In the genomic region with DNA sequence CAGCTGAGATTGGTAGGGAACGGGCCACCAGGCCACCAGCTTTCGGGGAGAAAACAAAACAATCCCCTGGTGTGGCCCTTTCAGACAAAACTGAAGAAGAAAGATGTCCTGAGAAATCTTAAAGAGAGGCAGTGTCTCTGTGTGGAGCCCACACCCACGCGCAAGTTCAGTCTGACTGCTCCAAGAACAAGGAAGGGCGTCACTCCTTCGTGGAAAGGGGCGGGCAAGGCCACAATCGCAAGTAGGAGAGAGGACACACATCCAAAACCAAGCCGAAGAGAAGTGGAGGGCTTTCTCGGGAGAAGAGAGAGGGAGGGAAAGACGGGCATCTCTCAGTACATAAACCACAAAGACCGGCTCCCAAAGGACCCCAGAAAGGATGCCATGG, we compare ENCODE assay signal across 8 mouse cellular contexts. TPM values are rescaled to one million over a fixed set of nuclear protein-coding genes. Genes with fewer than 3 reads are reported as not detected.
DNase-seq lines count a peak whose midpoint lies in the region; ATAC-seq and TF ChIP-seq lines count a peak whose summit lies in the region.

No protein-coding gene starts in this region.

- peak overlapping the region; percentile 82 for H3K9ac ChIP-seq in kidney, embryonic 16.5 days (replicated peaks; ENCODE audit: low read length)
- peak overlapping the region; percentile 83 for H3K9ac ChIP-seq in embryonic facial prominence, embryonic 14.5 days (ENCODE audit: low read depth, low read length)
- peak overlapping the region; percentile 81 for H3K9ac ChIP-seq in lung, embryonic 16.5 days (ENCODE audit: low read length)
- H3K9ac ChIP-seq in stomach, postnatal 0 days (ENCODE audit: low read length) = peak overlapping the region; percentile 83

- TF ChIP-seq CTCF in stomach, postnatal 0 days (IDR thresholded peaks at IDR 0.05; ENCODE audit: low read depth) = no peak

- H3K4me1 ChIP-seq in kidney, embryonic 16.5 days (ENCODE audit: insufficient read depth, low read length) = peaks cover 50% of the 10 kb centered on the region
- peaks cover 51% of the 10 kb centered on the region for H3K4me1 ChIP-seq in embryonic facial prominence, embryonic 14.5 days (ENCODE audit: control insufficient read depth, insufficient read depth, low read length)
- H3K4me1 ChIP-seq in hindbrain, embryonic 10.5 days (replicated peaks) = peaks cover 62% of the 10 kb centered on the region
- peaks cover 47% of the 10 kb centered on the region for H3K4me1 ChIP-seq in lung, embryonic 16.5 days (replicated peaks; ENCODE audit: control insufficient read depth, insufficient read depth, low read length)
- peaks cover 29% of the 10 kb centered on the region for H3K4me1 ChIP-seq in stomach, postnatal 0 days (replicated peaks; ENCODE audit: control insufficient read depth, insufficient read depth)

- no peak for DNase-seq in kidney, adult 18-20 months
- DNase-seq in embryonic facial prominence, embryonic 14.5 days (ENCODE audit: low spot score) = peak; percentile 43
- no peak for DNase-seq in hindbrain, embryonic 10.5 days (ENCODE audit: low spot score)
- DNase-seq in stomach, postnatal 0 days (ENCODE audit: low spot score) = no peak
- no peak for DNase-seq in cerebellum, postnatal 25 days

- ATAC-seq in kidney, embryonic 16.5 days (ENCODE audit: low FRiP score, low TSS enrichment) = no peak
- ATAC-seq in embryonic facial prominence, embryonic 14.5 days (ENCODE audit: low read depth) = no peak
- no peak for ATAC-seq in lung, embryonic 16.5 days (ENCODE audit: low read depth)
- peak; percentile 22; the same call in 1 of the 2 replicates for ATAC-seq in stomach, postnatal 0 days (ENCODE audit: low FRiP score, low TSS enrichment)
- no peak for ATAC-seq in granulocyte monocyte progenitor cell, adult 5-6 weeks (replicated peaks; ENCODE audit: poor library complexity, severe bottlenecking)

- no peaks in the 10 kb centered on the region for H3K36me3 ChIP-seq in kidney, embryonic 16.5 days (ENCODE audit: insufficient read depth, low read length)
- H3K36me3 ChIP-seq in embryonic facial prominence, embryonic 14.5 days (ENCODE audit: control insufficient read depth, insufficient read depth, low read length) = no peaks in the 10 kb centered on the region
- no peaks in the 10 kb centered on the region for H3K36me3 ChIP-seq in hindbrain, embryonic 10.5 days
- no peaks in the 10 kb centered on the region for H3K36me3 ChIP-seq in lung, embryonic 16.5 days (ENCODE audit: control insufficient read depth, insufficient read depth, low read length)
- no peaks in the 10 kb centered on the region for H3K36me3 ChIP-seq in stomach, postnatal 0 days (ENCODE audit: control insufficient read depth, insufficient read depth, low read length)

- 20% methylated on average over 12 of the region's 12 CpGs for WGBS in kidney, embryonic 16.5 days
- whole genome bisulfite sequencing in embryonic facial prominence, embryonic 14.5 days = 14% methylated on average over 12 of the region's 12 CpGs
- WGBS in hindbrain, embryonic 10.5 days = 17% methylated on average over 12 of the region's 12 CpGs
- WGBS in lung, embryonic 16.5 days = 15% methylated on average over 12 of the region's 12 CpGs
- WGBS in stomach, postnatal 0 days = 11% methylated on average over 12 of the region's 12 CpGs

- H3K27me3 ChIP-seq in kidney, embryonic 16.5 days (ENCODE audit: insufficient read depth, low read length) = no peaks in the 10 kb centered on the region
- no peaks in the 10 kb centered on the region for H3K27me3 ChIP-seq in embryonic facial prominence, embryonic 14.5 days (replicated peaks; ENCODE audit: control insufficient read depth, insufficient read depth, low read length)
- H3K27me3 ChIP-seq in hindbrain, embryonic 10.5 days (ENCODE audit: insufficient read depth, poor library complexity, severe bottlenecking) = peaks cover 47% of the 10 kb centered on the region
- no peaks in the 10 kb centered on the region for H3K27me3 ChIP-seq in lung, embryonic 16.5 days (ENCODE audit: control insufficient read depth, insufficient read depth, low read depth, low read length)
- no peaks in the 10 kb centered on the region for H3K27me3 ChIP-seq in stomach, postnatal 0 days (ENCODE audit: control insufficient read depth, insufficient read depth, low read length)

- H3K9me3 ChIP-seq in kidney, embryonic 16.5 days (ENCODE audit: low read length) = no peaks in the 10 kb centered on the region
- H3K9me3 ChIP-seq in embryonic facial prominence, embryonic 14.5 days (ENCODE audit: control insufficient read depth, low read length) = no peaks in the 10 kb centered on the region
- H3K9me3 ChIP-seq in hindbrain, embryonic 10.5 days = no peaks in the 10 kb centered on the region
- no peaks in the 10 kb centered on the region for H3K9me3 ChIP-seq in lung, embryonic 16.5 days (ENCODE audit: control insufficient read depth, low read length)
- no peaks in the 10 kb centered on the region for H3K9me3 ChIP-seq in stomach, postnatal 0 days (ENCODE audit: control insufficient read depth, low read length)

- peak overlapping the region; percentile 91 for H3K27ac ChIP-seq in kidney, embryonic 16.5 days (ENCODE audit: low read length)
- peak overlapping the region; percentile 100 for H3K27ac ChIP-seq in embryonic facial prominence, embryonic 14.5 days (replicated peaks; ENCODE audit: low read depth, low read length)
- H3K27ac ChIP-seq in hindbrain, embryonic 10.5 days = peak overlapping the region; percentile 84; the same call in 1 of the 2 replicates
- H3K27ac ChIP-seq in lung, embryonic 16.5 days (ENCODE audit: low read length) = peak overlapping the region; percentile 94
- H3K27ac ChIP-seq in stomach, postnatal 0 days (replicated peaks) = peak overlapping the region; percentile 99

- H3K4me3 ChIP-seq in kidney, embryonic 16.5 days (ENCODE audit: low read length) = peak overlapping the region; percentile 58
- peak overlapping the region; percentile 49 for H3K4me3 ChIP-seq in embryonic facial prominence, embryonic 14.5 days (ENCODE audit: low read depth, low read length)
- peak overlapping the region; percentile 63 for H3K4me3 ChIP-seq in hindbrain, embryonic 10.5 days
- H3K4me3 ChIP-seq in lung, embryonic 16.5 days (ENCODE audit: low read length) = peak overlapping the region; percentile 62
- H3K4me3 ChIP-seq in stomach, postnatal 0 days (ENCODE audit: low read depth, low read length) = peak overlapping the region; percentile 53

- H3K4me2 ChIP-seq in kidney, embryonic 16.5 days (replicated peaks; ENCODE audit: low read depth, low read length) = peak overlapping the region; percentile 92
- peak overlapping the region; percentile 91 for H3K4me2 ChIP-seq in embryonic facial prominence, embryonic 14.5 days (ENCODE audit: low read depth, low read length)
- peak overlapping the region; percentile 91 for H3K4me2 ChIP-seq in lung, embryonic 16.5 days (ENCODE audit: low read depth, low read length)
- peak overlapping the region; percentile 91 for H3K4me2 ChIP-seq in stomach, postnatal 0 days (replicated peaks; ENCODE audit: low read depth)

- no peak for TF ChIP-seq EP300 in stomach, postnatal 0 days (optimal IDR thresholded peaks at IDR 0.05)

RNA-seq across cellular contexts. Expression of a gene that starts 27.7 kb away (rescaled TPM):
- polyA plus RNA-seq in kidney, embryonic 16.5 days (2015; fragmentation: Nextera tagmentation; extraction: Ambion mirVana) = 16.5 and 18.4 TPM in 2 replicates
- polyA plus RNA-seq in embryonic facial prominence, embryonic 14.5 days (2014; fragmentation: Nextera tagmentation; extraction: Ambion mirVana) = 16.7 and 20.6 TPM in 2 replicates
- polyA plus RNA-seq in hindbrain, embryonic 10.5 days (2016; fragmentation: Nextera tagmentation; extraction: Ambion mirVana) = 15.4 and 19.5 TPM in 2 replicates
- 13.8 and 14.0 TPM in 2 replicates for polyA plus RNA-seq in lung, embryonic 16.5 days (2015; fragmentation: Nextera tagmentation; extraction: Ambion mirVana)
- 9.1 and 10.3 TPM in 2 replicates for polyA plus RNA-seq in stomach, postnatal 0 days (2015; fragmentation: Nextera tagmentation; extraction: Ambion mirVana)
- total RNA-seq in granulocyte monocyte progenitor cell, adult 5-6 weeks (2014; fragmentation: Nextera tagmentation) = 19.0 and 20.2 TPM in 2 replicates
- 12.8 and 15.7 TPM in 2 replicates for total RNA-seq in granulocyte monocyte progenitor cell, adult 5-6 weeks (2017)

RNA-seq across cellular contexts. Expression of a gene that starts 49.7 kb away (rescaled TPM):
- polyA plus RNA-seq in kidney, embryonic 16.5 days (2015; fragmentation: Nextera tagmentation; extraction: Ambion mirVana) = 70.5 and 76.1 TPM in 2 replicates
- polyA plus RNA-seq in embryonic facial prominence, embryonic 14.5 days (2014; fragmentation: Nextera tagmentation; extraction: Ambion mirVana) = 109 and 116 TPM in 2 replicates
- 33.5 and 36.5 TPM in 2 replicates for polyA plus RNA-seq in hindbrain, embryonic 10.5 days (2016; fragmentation: Nextera tagmentation; extraction: Ambion mirVana)
- 66.2 and 72.0 TPM in 2 replicates for polyA plus RNA-seq in lung, embryonic 16.5 days (2015; fragmentation: Nextera tagmentation; extraction: Ambion mirVana)
- polyA plus RNA-seq in stomach, postnatal 0 days (2015; fragmentation: Nextera tagmentation; extraction: Ambion mirVana) = 29.1 and 33.0 TPM in 2 replicates
- 53.4 and 62.9 TPM in 2 replicates for total RNA-seq in granulocyte monocyte progenitor cell, adult 5-6 weeks (2014; fragmentation: Nextera tagmentation)
- total RNA-seq in granulocyte monocyte progenitor cell, adult 5-6 weeks (2017) = 21.2 and 21.5 TPM in 2 replicates
